Mouse (Mus musculus) left cerebral cortex, adult 9 months (tissue): ENCODE measurements around the gene Ms4a18.

Experiments used
- DNase-seq, 2 experiments: peaks; one replicate each; pipeline ENCODE4 v3.0.0; 2022; ENCODE audit warnings: low spot score in 2 of 2

Ms4a18 gene

GRCm38 (mm10) chr19:10983146-10983545, 34.7 kb downstream of the Ms4a18 start:
- DNase-seq: no peak

- DNase-seq: no peak
These were observed 37.6 kb downstream of the Ms4a18 start for GRCm38 (mm10) chr19:10980210-10980609.

GRCm38 (mm10) chr19:10979184-10980168, 38.4 kb downstream of the Ms4a18 start:
- DNase-seq: peak; percentile 16 to 80

GRCm38 (mm10) chr19:10976318-10976717, 41.5 kb downstream of the Ms4a18 start:
- no peak for DNase-seq

- no peak for DNase-seq
These were observed 42.6 kb downstream of the Ms4a18 start for GRCm38 (mm10) chr19:10975187-10975586.

- DNase-seq: no peak
These were observed 43.5 kb downstream of the Ms4a18 start, which contains the start of gene Ms4a10 for GRCm38 (mm10) chr19:10974238-10974865. Gene Ms4a10 (minus strand): TSS chr19:10974670.

DNA sequence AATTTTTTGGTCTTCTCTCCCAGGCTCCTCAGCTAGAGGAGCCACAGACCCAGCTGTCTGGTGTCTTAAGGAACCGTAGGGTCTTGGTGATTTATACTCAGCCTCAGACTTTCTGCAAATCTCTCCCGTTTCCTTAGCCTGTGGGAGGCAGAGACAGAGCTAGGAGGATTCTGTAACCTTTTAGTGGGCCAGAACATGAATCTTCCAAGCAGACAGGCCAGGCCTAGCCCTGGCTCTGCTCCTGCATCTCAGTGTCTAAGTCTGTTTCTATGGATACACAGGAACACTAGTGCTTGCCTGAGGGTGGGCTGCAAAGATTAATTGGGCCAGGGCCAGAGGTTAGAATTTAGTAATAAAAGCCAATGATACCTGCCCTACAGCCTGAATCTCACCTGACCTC, 44.6 kb downstream of the Ms4a18 start:
- DNase-seq: no peak

DNA sequence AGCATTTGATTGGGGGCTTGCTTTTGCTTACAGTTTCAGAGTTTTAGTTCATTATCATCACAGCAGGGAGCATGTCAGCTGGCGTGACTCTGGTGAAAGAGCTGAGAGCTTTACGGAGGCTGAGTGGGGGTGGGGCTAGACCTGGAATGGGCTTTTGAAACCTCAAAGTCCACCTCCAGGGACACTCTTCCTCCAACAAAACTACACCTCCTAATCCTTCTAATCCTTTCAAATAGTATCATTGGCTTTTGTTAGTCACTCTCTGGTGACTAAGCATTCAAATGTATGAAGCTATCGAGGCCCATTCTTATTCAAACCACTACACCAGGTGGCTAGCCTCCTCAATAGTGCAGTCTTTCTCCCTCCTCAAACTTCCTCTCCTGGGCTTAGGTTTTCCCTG, 45.2 kb downstream of the Ms4a18 start:
- DNase-seq: no peak

DNA sequence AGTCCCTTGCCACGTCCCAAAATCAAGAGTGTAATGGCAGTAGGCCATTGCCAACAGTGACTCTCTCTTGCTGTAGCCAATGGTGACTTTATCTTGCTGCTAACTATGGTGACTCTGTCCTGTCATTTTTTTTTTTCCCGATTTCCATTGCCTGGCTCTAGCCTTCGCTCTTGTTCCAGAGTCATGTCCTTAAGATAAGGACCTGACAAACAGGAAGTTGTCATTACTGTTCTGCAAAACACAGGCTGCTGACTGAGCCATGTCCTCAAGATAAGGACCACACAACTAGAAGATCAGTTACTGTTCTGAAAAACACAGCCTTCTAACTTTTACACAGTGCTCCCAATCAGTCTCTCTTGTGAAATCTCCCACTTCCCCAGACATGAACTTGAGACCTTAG, 47.4 kb downstream of the Ms4a18 start:
- no peak for DNase-seq

DNA sequence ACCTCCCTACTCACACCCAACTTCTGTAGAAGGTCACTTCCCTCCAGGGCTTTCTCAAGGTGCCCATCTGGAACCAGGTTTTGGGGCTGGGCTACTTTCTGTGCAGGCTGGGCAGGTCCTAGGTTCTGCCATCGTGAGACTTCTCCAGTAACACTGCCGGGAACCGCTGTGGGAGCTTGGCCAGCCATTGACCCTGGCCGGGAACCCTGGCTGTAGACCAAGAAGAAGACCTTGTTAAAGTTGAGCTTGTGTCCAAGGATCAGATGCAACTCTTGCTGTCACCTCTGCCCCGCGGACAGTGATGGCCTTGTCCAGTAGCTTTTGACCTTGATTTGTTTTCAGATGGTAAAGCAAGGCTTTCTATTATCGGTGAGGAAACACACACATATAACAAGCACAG, 49.3 kb downstream of the Ms4a18 start:
- no peak for DNase-seq

DNA sequence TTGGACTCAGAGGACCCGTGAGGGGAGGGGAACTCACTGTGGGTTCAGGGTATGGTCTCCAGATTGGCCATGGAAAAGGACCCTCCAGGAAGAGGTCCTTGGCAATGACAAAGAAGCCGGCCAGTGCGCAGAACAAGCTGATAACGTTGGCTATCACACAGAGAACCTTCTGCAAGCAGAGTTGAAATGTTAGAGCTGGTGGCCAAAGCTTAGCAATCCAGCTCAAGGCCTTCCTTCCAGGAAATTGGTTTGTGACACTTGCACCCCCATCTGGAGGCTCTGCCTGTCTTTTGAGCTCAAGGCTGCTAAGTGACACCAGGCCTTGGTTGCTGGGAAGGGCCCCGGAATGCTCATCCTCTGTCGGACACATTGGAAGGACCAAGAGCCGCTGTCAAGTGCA, 52.1 kb downstream of the Ms4a18 start:
- DNase-seq: no peak

DNA sequence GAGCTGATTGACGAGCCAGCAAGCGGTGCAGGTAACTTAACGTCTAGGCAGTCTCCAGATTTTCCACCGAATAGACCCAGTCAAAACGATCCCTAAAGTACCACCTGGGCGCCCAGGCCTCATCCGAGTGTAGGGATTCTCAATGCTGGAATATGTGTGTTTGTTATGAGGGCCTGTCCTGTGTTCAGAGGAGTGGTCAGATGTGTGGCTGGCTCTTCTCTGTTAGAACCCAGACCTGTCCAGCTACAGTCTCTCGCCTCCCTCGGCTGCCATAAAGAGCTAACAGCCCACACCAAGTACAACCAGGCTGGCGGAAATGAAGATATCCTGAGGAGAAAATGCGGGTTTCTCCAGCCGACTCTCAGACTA, 57.9 kb downstream of the Ms4a18 start:
- no peak for DNase-seq

GRCm38 (mm10) chr19:10959085-10959977, 58.5 kb downstream of the Ms4a18 start:
- DNase-seq: no peak

- DNase-seq: peak in 1 of 2 experiments; percentile 48
These were observed 65.6 kb downstream of the Ms4a18 start for GRCm38 (mm10) chr19:10952021-10952939.

DNA sequence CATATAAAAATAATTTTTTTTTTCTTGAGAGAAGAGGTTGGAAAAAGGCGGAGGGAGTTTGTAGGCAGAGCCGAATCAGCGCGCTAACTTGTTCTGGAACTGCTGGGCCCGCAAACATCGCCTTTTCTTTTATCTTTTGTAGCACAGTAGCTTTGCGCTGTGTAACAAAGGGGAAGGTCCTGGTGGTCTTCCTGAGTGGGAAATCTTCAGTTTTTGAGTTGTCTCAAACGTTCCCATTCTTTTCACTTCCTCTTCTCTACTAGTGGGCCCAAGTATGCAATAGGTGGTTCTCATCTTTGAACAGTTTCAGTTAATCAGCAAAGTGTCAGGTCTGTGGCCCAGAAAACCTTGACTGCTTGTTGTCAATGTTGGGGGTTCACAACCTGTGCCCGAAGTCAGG, 68.3 kb downstream of the Ms4a18 start:
- no peak for DNase-seq

- peak; percentile 92 to 96 for DNase-seq
These were observed 68.7 kb downstream of the Ms4a18 start, which contains the start of gene Ccdc86 for GRCm38 (mm10) chr19:10949112-10949511. Gene Ccdc86 (minus strand): TSS chr19:10949266.

GRCm38 (mm10) chr19:10948416-10948815, 69.4 kb downstream of the Ms4a18 start:
- DNase-seq: no peak

- no peak for DNase-seq
These were observed 70.6 kb downstream of the Ms4a18 start for GRCm38 (mm10) chr19:10947219-10947618.
